Mouse (Mus musculus): ENCODE results near the gene Cep78. TPM values are rescaled to one million over a fixed set of nuclear protein-coding genes. Genes with fewer than 3 reads are reported as not detected.

Gene Cep78
- polyA plus RNA-seq, 1 experiment from 2014 or later, result 27.4 TPM

DNA sequence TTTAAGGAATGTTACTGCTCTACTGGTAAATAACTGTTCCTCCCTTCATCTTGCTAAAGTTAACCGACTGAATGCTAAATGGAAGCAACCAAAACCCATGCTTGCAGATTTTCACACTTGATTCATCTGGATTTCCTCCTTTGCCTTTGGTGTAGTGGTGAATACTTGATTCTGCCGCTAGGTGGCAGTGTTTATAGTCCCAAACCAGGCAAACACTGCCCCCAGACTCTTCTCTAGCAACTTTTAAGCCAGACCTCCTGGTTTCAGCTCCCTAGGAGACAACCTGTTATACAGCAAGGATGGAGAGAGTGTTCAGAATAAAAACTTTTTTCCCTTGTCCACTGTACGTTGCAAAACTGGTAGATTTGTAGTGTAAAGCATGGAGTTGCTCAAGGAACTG is 13.4 kb upstream of the Cep78 start:
- DNase-seq (ENCODE audit: low spot score), result no peak
- H3K9me3 ChIP-seq, result no peaks in the 10 kb centered on the region
- 5% methylated on average over 3 of the region's 3 CpGs for WGBS
- H3K27me3 ChIP-seq (ENCODE audit: insufficient read depth, poor library complexity, severe bottlenecking), result no peaks in the 10 kb centered on the region
- no peaks in the 10 kb centered on the region for H3K36me3 ChIP-seq
- no peaks in the 10 kb centered on the region for H3K4me1 ChIP-seq
- H3K4me3 ChIP-seq, result no peak overlapping the region
- no peak overlapping the region for H3K27ac ChIP-seq

GRCm38 (mm10) chr19:15996901-15997564 is 12.2 kb upstream of the Cep78 start:
- Histone ChIP-seq H3K9me3 (no peaks in the 10 kb centered on the region), H3K27ac (no peak overlapping the region), H3K4me1 (no peaks in the 10 kb centered on the region), H3K4me3 (no peak overlapping the region), H3K27me3 (ENCODE audit: insufficient read depth, poor library complexity, severe bottlenecking) (no peaks in the 10 kb centered on the region), H3K36me3 (no peaks in the 10 kb centered on the region)
- no peak for DNase-seq (ENCODE audit: low spot score)
- 76% methylated on average over 12 of the region's 12 CpGs for WGBS

- whole genome bisulfite sequencing, result 71% methylated on average over 1 of the region's 1 CpGs
- peaks cover 5% of the 10 kb centered on the region; the same call in 1 of the 2 replicates for H3K36me3 ChIP-seq
Observed at GRCm38 (mm10) chr19:15990102-15990501, 5.3 kb upstream of the Cep78 start.

DNA sequence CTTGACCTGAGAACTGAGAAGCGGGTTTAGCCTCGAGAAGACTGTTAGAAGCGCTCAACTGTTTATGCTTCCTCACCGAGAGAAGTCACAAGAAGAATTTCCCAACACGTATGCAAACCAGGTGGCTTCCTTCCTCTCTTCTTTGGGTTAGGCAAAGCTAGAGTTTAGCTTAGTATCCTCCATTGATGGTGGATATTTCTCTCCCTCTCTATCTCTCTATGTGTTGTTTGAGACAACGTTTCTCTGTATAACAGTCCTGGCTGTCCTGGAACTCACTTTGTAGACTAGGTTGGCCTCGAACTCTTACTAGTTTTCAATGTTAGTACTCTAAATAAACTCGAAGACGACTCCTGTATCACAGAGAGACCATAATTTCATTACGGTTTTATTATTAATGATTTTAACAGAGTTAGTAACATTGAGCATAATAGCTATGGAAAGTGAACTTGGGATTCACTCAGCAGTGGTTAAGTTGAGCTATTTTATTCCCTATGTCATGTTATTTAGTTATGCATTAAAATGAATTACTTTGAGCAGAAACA is 454 bp upstream of the Cep78 start:
- H3K4me1 ChIP-seq, result no peaks in the 10 kb centered on the region
- H3K4me3 ChIP-seq, result peak overlapping the region; percentile 85
- H3K27ac ChIP-seq, result peak overlapping the region; percentile 95
- no peak for DNase-seq (ENCODE audit: low spot score)
- no peaks in the 10 kb centered on the region for H3K9me3 ChIP-seq
- no peaks in the 10 kb centered on the region for H3K27me3 ChIP-seq (ENCODE audit: insufficient read depth, poor library complexity, severe bottlenecking)
- 29% methylated on average over 10 of the region's 10 CpGs for WGBS
- peaks cover 8% of the 10 kb centered on the region; the same call in 1 of the 2 replicates for H3K36me3 ChIP-seq

More at GRCm38 (mm10) chr19:15990102-15990501, 5.3 kb upstream of the Cep78 start:
- no peak overlapping the region for H3K27ac ChIP-seq
- H3K27me3 ChIP-seq (ENCODE audit: insufficient read depth, poor library complexity, severe bottlenecking), result no peaks in the 10 kb centered on the region
- no peaks in the 10 kb centered on the region for H3K9me3 ChIP-seq
- H3K4me1 ChIP-seq, result no peaks in the 10 kb centered on the region
- DNase-seq (ENCODE audit: low spot score), result no peak
- H3K4me3 ChIP-seq, result no peak overlapping the region

DNA sequence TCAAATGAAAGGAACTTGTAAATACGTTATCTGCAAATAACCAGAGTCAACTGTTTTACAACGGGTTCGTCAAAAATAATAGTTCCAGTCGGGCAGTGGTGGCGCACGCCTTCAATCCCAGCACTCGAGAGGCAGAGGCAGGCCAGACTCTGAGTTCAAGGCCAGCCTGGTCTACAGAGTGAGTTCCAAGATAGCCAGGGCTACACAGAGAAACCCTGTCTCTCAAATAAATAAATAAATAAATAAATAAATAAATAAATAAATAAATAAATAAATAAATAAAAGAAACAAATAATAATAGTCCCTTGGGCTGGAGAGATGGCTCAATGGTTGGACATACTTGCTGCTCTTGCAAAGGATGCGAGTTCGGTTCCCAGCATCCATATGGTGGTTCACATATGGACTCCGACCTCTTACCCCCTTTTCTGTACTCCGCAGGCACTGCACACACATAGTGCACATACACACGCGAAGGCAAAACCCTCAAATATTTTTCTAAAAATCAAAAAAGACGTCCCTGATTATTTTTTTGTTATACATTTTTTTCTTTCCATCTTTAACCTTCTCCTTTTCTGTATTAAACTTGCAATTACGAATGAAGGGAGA is 947 bp downstream of the Cep78 start:
- no peaks in the 10 kb centered on the region for H3K27me3 ChIP-seq (ENCODE audit: insufficient read depth, poor library complexity, severe bottlenecking)
- H3K4me3 ChIP-seq, result peak overlapping the region; percentile 85
- peak overlapping the region; percentile 95 for H3K27ac ChIP-seq
- no peaks in the 10 kb centered on the region for H3K4me1 ChIP-seq
- H3K36me3 ChIP-seq, result peaks cover 14% of the 10 kb centered on the region
- no peaks in the 10 kb centered on the region for H3K9me3 ChIP-seq
- no peak for DNase-seq (ENCODE audit: low spot score)
- WGBS, result 49% methylated on average over 15 of the region's 15 CpGs

GRCm38 (mm10) chr19:15982926-15983738 is 1.7 kb downstream of the Cep78 start:
- Histone ChIP-seq H3K27ac (no peak overlapping the region), H3K27me3 (ENCODE audit: insufficient read depth, poor library complexity, severe bottlenecking) (no peaks in the 10 kb centered on the region), H3K36me3 (peaks cover 19% of the 10 kb centered on the region), H3K4me3 (no peak overlapping the region), H3K9me3 (no peaks in the 10 kb centered on the region), H3K4me1 (no peaks in the 10 kb centered on the region)
- DNase-seq (ENCODE audit: low spot score), result no peak
- WGBS, result 56% methylated on average over 10 of the region's 10 CpGs

- Histone ChIP-seq H3K4me3 (no peak overlapping the region), H3K9me3 (no peaks in the 10 kb centered on the region), H3K4me1 (no peaks in the 10 kb centered on the region), H3K27ac (no peak overlapping the region), H3K36me3 (peaks cover 26% of the 10 kb centered on the region), H3K27me3 (ENCODE audit: insufficient read depth, poor library complexity, severe bottlenecking) (no peaks in the 10 kb centered on the region)
- 67% methylated on average over 4 of the region's 4 CpGs for WGBS
- DNase-seq (ENCODE audit: low spot score), result no peak
Observed at GRCm38 (mm10) chr19:15981861-15982260, 2.9 kb downstream of the Cep78 start.

- Histone ChIP-seq H3K27ac (no peak overlapping the region), H3K27me3 (ENCODE audit: insufficient read depth, poor library complexity, severe bottlenecking) (no peaks in the 10 kb centered on the region), H3K4me3 (no peak overlapping the region), H3K9me3 (no peaks in the 10 kb centered on the region), H3K36me3 (peaks cover 80% of the 10 kb centered on the region), H3K4me1 (0 out of 2 replicates have a peak, but pooled peaks cover 8% of the 10 kb centered on the region)
- WGBS, result 76% methylated on average over 4 of the region's 4 CpGs
- no peak for DNase-seq (ENCODE audit: low spot score)
Observed at GRCm38 (mm10) chr19:15973365-15973764, 11.4 kb downstream of the Cep78 start.

GRCm38 (mm10) chr19:15965082-15965481 is 19.7 kb downstream of the Cep78 start:
- no peak for DNase-seq (ENCODE audit: low spot score)
- peaks cover 53% of the 10 kb centered on the region for H3K36me3 ChIP-seq
- no peak overlapping the region for H3K27ac ChIP-seq
- no peaks in the 10 kb centered on the region for H3K9me3 ChIP-seq
- WGBS, result 64% methylated on average over 3 of the region's 3 CpGs
- H3K4me1 ChIP-seq, result no peaks in the 10 kb centered on the region
- H3K27me3 ChIP-seq (ENCODE audit: insufficient read depth, poor library complexity, severe bottlenecking), result no peaks in the 10 kb centered on the region
- H3K4me3 ChIP-seq, result no peak overlapping the region

GRCm38 (mm10) chr19:15964533-15964932 is 20.3 kb downstream of the Cep78 start:
- no peaks in the 10 kb centered on the region for H3K27me3 ChIP-seq (ENCODE audit: insufficient read depth, poor library complexity, severe bottlenecking)
- H3K9me3 ChIP-seq, result no peaks in the 10 kb centered on the region
- no peaks in the 10 kb centered on the region for H3K4me1 ChIP-seq
- no peak overlapping the region for H3K4me3 ChIP-seq
- WGBS, result 88% methylated on average over 7 of the region's 7 CpGs
- peaks cover 51% of the 10 kb centered on the region for H3K36me3 ChIP-seq
- H3K27ac ChIP-seq, result no peak overlapping the region
- DNase-seq (ENCODE audit: low spot score), result no peak

DNA sequence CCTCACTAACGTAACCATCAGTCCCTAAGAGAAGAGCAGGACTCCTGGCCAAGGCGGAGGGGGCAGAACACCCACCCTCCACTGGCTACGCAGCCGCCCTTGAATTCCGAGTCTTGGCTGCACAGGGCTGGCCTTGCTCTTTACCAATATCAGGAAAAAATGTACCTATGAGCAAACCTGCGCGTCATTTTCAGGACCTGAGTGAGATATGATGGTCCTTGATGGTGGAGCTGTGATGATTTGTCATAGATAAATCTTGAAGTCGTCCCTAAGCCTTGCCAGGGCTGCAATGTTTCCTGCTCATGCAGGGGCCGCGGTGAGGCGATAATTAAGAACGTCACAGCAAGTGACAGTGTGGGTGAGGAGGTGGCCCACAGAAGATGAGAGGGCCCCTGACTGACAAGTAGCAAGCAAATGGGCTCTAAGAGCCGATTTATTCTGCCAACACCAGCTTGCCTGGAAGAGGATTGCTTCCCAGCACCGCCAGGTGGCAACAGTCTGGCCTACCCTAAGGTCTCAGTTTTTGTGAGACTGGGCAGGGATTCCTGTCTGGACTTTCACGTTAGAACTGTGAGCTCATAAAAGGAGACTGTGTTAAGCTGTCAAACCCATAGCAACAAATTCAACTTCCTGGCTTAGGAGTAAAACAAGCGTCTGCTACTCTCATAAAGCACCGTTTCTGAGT is 21.6 kb downstream of the Cep78 start:
- Histone ChIP-seq H3K4me3 (no peak overlapping the region), H3K36me3 (peaks cover 50% of the 10 kb centered on the region), H3K4me1 (no peaks in the 10 kb centered on the region), H3K9me3 (no peaks in the 10 kb centered on the region), H3K27ac (no peak overlapping the region), H3K27me3 (ENCODE audit: insufficient read depth, poor library complexity, severe bottlenecking) (no peaks in the 10 kb centered on the region)
- no peak for DNase-seq (ENCODE audit: low spot score)
- WGBS, result 85% methylated on average over 17 of the region's 17 CpGs

DNA sequence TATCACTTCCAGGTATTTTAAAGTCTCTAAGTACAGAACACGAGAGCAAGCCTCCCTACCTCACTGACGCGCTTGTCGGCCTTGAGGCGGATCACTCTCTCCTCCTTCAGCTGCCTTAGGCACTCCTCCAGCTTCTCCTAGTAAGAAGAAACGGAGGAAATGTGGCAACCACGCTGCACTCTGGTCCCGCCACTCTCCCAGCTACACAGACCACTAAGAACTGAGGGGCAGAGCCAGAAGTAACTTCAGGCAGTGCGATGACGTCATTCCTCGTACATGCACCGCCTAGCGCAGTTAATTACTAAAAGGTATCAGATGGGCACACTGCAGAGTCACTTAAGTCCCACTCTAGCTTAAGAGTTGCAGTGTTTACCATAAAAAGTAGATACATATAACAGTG is 22.5 kb downstream of the Cep78 start:
- DNase-seq (ENCODE audit: low spot score), result no peak
- WGBS, result 83% methylated on average over 13 of the region's 13 CpGs
- no peak overlapping the region for H3K4me3 ChIP-seq
- H3K27me3 ChIP-seq (ENCODE audit: insufficient read depth, poor library complexity, severe bottlenecking), result no peaks in the 10 kb centered on the region
- no peaks in the 10 kb centered on the region for H3K9me3 ChIP-seq
- H3K27ac ChIP-seq, result no peak overlapping the region
- H3K36me3 ChIP-seq, result peaks cover 45% of the 10 kb centered on the region
- no peaks in the 10 kb centered on the region for H3K4me1 ChIP-seq

All from heart, embryonic 10.5 days (tissue).